Mouse (Mus musculus) liver, postnatal 0 days (tissue): ENCODE data around the gene Icam4. TPM values are rescaled to one million over a fixed set of nuclear protein-coding genes. Genes with fewer than 3 reads are reported as not detected.

Experiments used
- ATAC-seq: fragments of 200-750 bp; cut with Nextera tagmentation; 2 replicates; pipeline ENCODE4 v1.8.0; 2017; ENCODE audit warnings: mild to moderate bottlenecking, moderate library complexity
- DNase-seq: peaks from one replicate; pipeline ENCODE4 v3.0.0-alpha.2; 2016
- H3K27ac ChIP-seq: fragments of 300-500 bp; sonication (generic); 2 replicates; pipeline ENCODE4 v1.5.1; 2014; ENCODE audit warnings: antibody characterized with exemption, moderate library complexity, mild to moderate bottlenecking, low read depth
- H3K27me3 ChIP-seq: fragments of 300-500 bp; sonication (generic); 2 replicates; pipeline ENCODE4 v1.6.1; 2014; ENCODE audit warnings: low read length, control low read depth, mixed read lengths; ENCODE audit not compliant: insufficient read depth
- H3K36me3 ChIP-seq: fragments of 300-500 bp; sonication (generic); replicated peaks from 2 replicates; pipeline ENCODE4 v1.6.1; 2014; ENCODE audit warnings: mild to moderate bottlenecking, control low read depth, low read length, moderate library complexity, mixed read lengths; ENCODE audit not compliant: insufficient read depth
- H3K4me1 ChIP-seq: fragments of 300-500 bp; sonication (generic); 2 replicates; pipeline ENCODE4 v1.6.1; 2014; ENCODE audit warnings: antibody characterized with exemption, mild to moderate bottlenecking, control low read depth; ENCODE audit not compliant: insufficient read depth
- H3K4me2 ChIP-seq: fragments of 300-500 bp; sonication (generic); 2 replicates; pipeline ENCODE4 v1.6.1; 2014; ENCODE audit warnings: low read depth, mild to moderate bottlenecking, low read length, moderate library complexity, mixed read lengths
- H3K4me3 ChIP-seq: fragments of 300-500 bp; sonication (generic); 2 replicates; pipeline ENCODE4 v1.5.1; 2014; ENCODE audit warnings: low read depth, low read length
- H3K9ac ChIP-seq: fragments of 300-500 bp; sonication (generic); replicated peaks from 2 replicates; pipeline ENCODE4 v1.6.1; 2014; ENCODE audit warnings: mild to moderate bottlenecking, moderate library complexity
- H3K9me3 ChIP-seq: fragments of 300-500 bp; sonication (generic); 2 replicates; pipeline ENCODE4 v1.6.1; 2016; ENCODE audit warnings: mild to moderate bottlenecking, control low read depth, low read length, mixed read lengths
- CTCF ChIP-seq: sonication (generic); IDR thresholded peaks from 2 replicates; pipeline ENCODE4 v1.5.1; 2016; ENCODE audit warnings: antibody characterized with exemption, low read depth
- EP300 ChIP-seq: IDR thresholded peaks from 2 replicates; pipeline ENCODE4 v1.6.1; 2016; ENCODE audit warnings: antibody characterized with exemption, low read depth, mild to moderate bottlenecking
- WGBS: fragments of 180-500 bp; shearing (Covaris S2); extraction: QIAGEN DNeasy Blood & Tissue Kit; methylation state at CpG from one replicate; pipeline ENCODE4 v1.1.7; 2014; ENCODE audit not compliant: insufficient replicate concordance; 5-methylcytosine and 5-hydroxymethylcytosine counted together
- polyA plus RNA-seq: library from polyadenylated mRNA; unstranded; fragments of >200 nt; fragmentation: Nextera tagmentation; extraction: Ambion mirVana; gene quantifications from 2 replicates; pipeline ENCODE4 v1.2.1, GENCODE M21; 2015

Gene Icam4
- 57.7 and 58.5 TPM in 2 replicates for polyA plus RNA-seq

DNA sequence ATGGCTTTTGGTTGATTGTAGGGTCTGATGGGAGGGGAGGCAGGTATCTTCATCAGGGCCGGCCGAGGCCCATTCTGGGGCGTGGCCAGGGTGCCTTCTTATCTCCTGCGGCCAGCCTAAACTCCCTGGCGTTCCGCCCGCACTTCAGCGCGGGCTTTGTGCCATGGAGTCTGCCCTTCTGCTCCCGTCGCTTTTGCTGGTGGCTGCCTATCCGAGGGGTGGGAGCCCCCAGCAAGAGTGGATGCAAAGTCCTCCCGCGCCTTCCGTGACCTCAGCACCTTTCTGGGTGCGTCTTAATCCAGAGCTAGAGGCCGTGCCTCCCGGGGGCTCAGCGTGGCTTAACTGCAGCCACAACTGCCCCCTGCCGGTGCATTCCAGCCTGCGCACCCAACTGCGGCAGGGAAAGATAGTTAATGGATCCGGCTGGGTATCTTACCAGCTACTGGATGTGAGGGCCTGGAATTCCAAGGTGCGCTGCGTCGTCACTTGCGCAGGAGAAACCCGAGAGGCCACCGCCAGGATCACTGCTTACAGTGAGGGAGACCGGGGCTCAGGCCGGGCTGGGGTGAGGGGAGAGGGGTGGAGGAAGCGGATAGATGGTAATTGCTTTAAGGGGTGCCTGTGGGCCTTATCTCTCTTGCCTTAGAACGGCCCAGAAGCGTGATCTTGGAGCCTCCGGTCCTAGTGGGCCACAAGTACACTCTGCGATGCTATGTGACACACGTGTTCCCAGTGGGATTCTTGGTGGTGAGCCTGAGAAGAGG lies at the start of gene Icam4:
Gene Icam4, plus strand, starts transcription at position 83 of the 764 bp plus-strand sequence.
- H3K4me1 ChIP-seq: peaks cover 54% of the 10 kb centered on the region
- WGBS: 1% methylated on average over 37 of the region's 37 CpGs
- ATAC-seq: peak; percentile 81

GRCm38 (mm10) chr9:20979769-20980168 lies 49.4 kb upstream of the Icam4 start:
- no peak for TF ChIP-seq EP300
- no peak for TF ChIP-seq CTCF
- peaks cover 22% of the 10 kb centered on the region for H3K4me1 ChIP-seq
- 0 out of 2 replicates have a peak, but pooled peaks cover 6% of the 10 kb centered on the region for H3K27me3 ChIP-seq
- H3K4me3 ChIP-seq: no peak overlapping the region
- DNase-seq (no peak), ATAC-seq (no peak)
- H3K36me3 ChIP-seq: no peaks in the 10 kb centered on the region
- H3K4me2 ChIP-seq: no peak overlapping the region
- H3K27ac ChIP-seq: no peak overlapping the region
- H3K9me3 ChIP-seq: no peaks in the 10 kb centered on the region
- 70% methylated on average over 7 of the region's 7 CpGs for WGBS
- no peak overlapping the region for H3K9ac ChIP-seq

More for the DNA sequence above, at the start of gene Icam4:
- peak; percentile 90 for DNase-seq
- peak within 1 kb of the TSS; percentile 55 for H3K4me3 ChIP-seq
- H3K36me3 ChIP-seq: peaks cover 26% of the 10 kb centered on the region
- peak within 1 kb of the TSS; percentile 87 for H3K27ac ChIP-seq
- peaks cover 31% of the 10 kb centered on the region for H3K27me3 ChIP-seq
- H3K9ac ChIP-seq: peak within 1 kb of the TSS; percentile 71
- H3K4me2 ChIP-seq: peak within 1 kb of the TSS; percentile 98
- H3K9me3 ChIP-seq: no peaks in the 10 kb centered on the region
- TF ChIP-seq CTCF (peak; percentile 97), EP300 (peak; percentile 94)

- WGBS: 60% methylated on average over 3 of the region's 3 CpGs
- H3K9me3 ChIP-seq: no peaks in the 10 kb centered on the region
- no peak overlapping the region for H3K4me3 ChIP-seq
- H3K27ac ChIP-seq: no peak overlapping the region
- no peak overlapping the region for H3K9ac ChIP-seq
- TF ChIP-seq CTCF: no peak
- no peak for TF ChIP-seq EP300
- no peak for ATAC-seq
- H3K27me3 ChIP-seq: no peaks in the 10 kb centered on the region
- H3K36me3 ChIP-seq: no peaks in the 10 kb centered on the region
- DNase-seq: no peak
- 0 out of 2 replicates have a peak, but pooled peaks cover 7% of the 10 kb centered on the region for H3K4me1 ChIP-seq
- no peak overlapping the region for H3K4me2 ChIP-seq
Observed at GRCm38 (mm10) chr9:20982171-20982570, 47.0 kb upstream of the Icam4 start.

GRCm38 (mm10) chr9:20983169-20983568 lies 46.0 kb upstream of the Icam4 start:
- H3K27ac ChIP-seq: no peak overlapping the region
- H3K9me3 ChIP-seq: no peaks in the 10 kb centered on the region
- no peak for TF ChIP-seq EP300
- 35% methylated on average over 5 of the region's 5 CpGs for WGBS
- DNase-seq (no peak), ATAC-seq (no peak)
- H3K9ac ChIP-seq: no peak overlapping the region
- no peak overlapping the region for H3K4me3 ChIP-seq
- H3K4me1 ChIP-seq: 0 out of 2 replicates have a peak, but pooled peaks cover 7% of the 10 kb centered on the region
- no peak overlapping the region for H3K4me2 ChIP-seq
- H3K27me3 ChIP-seq: no peaks in the 10 kb centered on the region
- H3K36me3 ChIP-seq: no peaks in the 10 kb centered on the region

DNA sequence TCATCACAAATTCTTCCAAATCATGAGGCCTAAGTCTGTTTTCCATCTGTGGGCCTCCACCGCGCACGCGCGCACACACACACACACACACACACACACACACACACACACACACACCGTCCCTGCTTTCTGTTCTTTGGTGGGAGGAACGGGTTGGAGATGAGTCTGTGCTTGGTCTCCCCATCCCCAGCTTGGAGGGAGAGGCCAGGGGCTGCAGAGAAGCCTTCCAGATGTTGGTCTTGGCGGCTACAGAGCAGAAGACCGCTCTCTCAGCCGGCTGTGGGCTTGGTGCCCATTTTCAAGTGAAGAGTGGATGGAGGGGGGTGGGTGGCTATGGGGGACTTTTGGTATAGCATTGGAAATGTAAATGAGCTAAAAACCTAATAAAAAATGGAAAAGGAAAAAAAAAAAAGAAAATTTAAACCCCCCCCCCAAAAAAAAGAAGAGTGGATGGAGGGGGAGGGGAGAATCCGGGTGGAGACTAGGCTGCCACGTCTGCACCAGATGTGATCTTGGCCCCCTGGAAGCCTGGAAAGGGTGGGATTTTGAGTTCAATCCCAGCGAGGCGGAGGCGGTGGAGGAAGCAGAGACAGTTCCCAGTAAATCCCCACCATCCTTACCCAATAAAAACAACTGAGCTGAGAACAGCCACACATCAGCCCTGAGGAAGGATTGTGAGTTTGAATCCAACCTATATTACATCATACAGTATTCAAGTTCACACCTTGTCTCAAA lies 42.1 kb upstream of the Icam4 start:
- no peak for ATAC-seq
- WGBS: 72% methylated on average over 15 of the region's 15 CpGs
- no peak overlapping the region for H3K27ac ChIP-seq

GRCm38 (mm10) chr9:20987953-20988352 lies 41.2 kb upstream of the Icam4 start:
- no peak overlapping the region for H3K9ac ChIP-seq
- TF ChIP-seq EP300 (no peak), CTCF (no peak)
- no peaks in the 10 kb centered on the region for H3K9me3 ChIP-seq
- DNase-seq (no peak), ATAC-seq (no peak)
- no peak overlapping the region for H3K27ac ChIP-seq
- no peak overlapping the region for H3K4me3 ChIP-seq
- peaks cover 4% of the 10 kb centered on the region; the same call in 1 of the 2 replicates for H3K4me1 ChIP-seq
- 44% methylated on average over 7 of the region's 7 CpGs for WGBS
- H3K36me3 ChIP-seq: no peaks in the 10 kb centered on the region
- H3K4me2 ChIP-seq: no peak overlapping the region
- H3K27me3 ChIP-seq: no peaks in the 10 kb centered on the region

More for the DNA sequence above, 42.1 kb upstream of the Icam4 start:
- no peaks in the 10 kb centered on the region for H3K27me3 ChIP-seq
- no peak for DNase-seq
- H3K4me3 ChIP-seq: no peak overlapping the region
- H3K4me1 ChIP-seq: peaks cover 4% of the 10 kb centered on the region; the same call in 1 of the 2 replicates
- H3K36me3 ChIP-seq: no peaks in the 10 kb centered on the region
- no peaks in the 10 kb centered on the region for H3K9me3 ChIP-seq
- no peak overlapping the region for H3K4me2 ChIP-seq
- no peak overlapping the region for H3K9ac ChIP-seq
- TF ChIP-seq EP300 (no peak), CTCF (no peak)
